23 mouse cellular contexts compared by ENCODE assay signal in the genomic region with DNA sequence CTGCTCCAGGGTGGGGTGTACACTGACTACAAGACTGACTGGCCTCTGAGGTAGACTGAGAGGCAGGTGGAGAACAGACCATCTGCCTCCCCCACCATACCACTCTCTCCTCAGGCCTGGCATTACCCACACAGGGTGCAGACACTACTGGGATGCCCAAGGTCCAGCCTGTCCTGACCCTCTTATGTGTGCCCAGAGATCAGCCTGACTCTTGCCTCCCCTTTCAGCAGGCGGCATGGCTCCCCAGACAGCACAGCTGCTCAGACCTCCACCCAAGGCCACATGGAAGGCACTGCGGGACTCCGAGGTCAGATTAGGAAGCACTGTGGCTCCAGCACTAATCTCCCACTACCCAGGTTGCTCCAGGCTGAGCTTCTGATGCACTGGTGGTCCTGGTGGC. TPM values are rescaled to one million over a fixed set of nuclear protein-coding genes. Genes with fewer than 3 reads are reported as not detected.
DNase-seq lines count a peak whose midpoint lies in the region; ATAC-seq lines count a peak whose summit lies in the region.
"Had no signal": no experiment of that assay in that cellular context is flagged by ENCODE, and none has a peak within 500 bp of the region (broad histone marks: within the 10 kb centered on the region; RNA-seq: fewer than 3 reads in every experiment).

No protein-coding gene starts in this region.

- DNase-seq in forebrain, embryonic 10.5 days (ENCODE audit: extremely low spot score, low spot score): no peak
- no peak for DNase-seq in midbrain, embryonic 11.5 days (ENCODE audit: low spot score, missing footprints)
- peak; percentile 50 for DNase-seq in ovary, postnatal 36 days (ENCODE audit: low spot score)
- no peak for DNase-seq in ovary, postnatal 14 days (ENCODE audit: low spot score)
- no peak for DNase-seq in cerebellum, adult 11-12 months
- no peak for DNase-seq in right cerebral cortex, postnatal 10 days (ENCODE audit: low spot score in 2 of 2)
- DNase-seq: adrenal gland, postnatal 36 days; heart, postnatal 4 days; kidney, adult 8-10 months; kidney, postnatal 10 days; lung, adult 18-20 months; lung, postnatal 10 days; right cerebral cortex, postnatal 25 days had no signal

- peak overlapping the region; percentile 25; the same call in 1 of the 2 replicates for H3K4me2 ChIP-seq in forebrain, embryonic 13.5 days
- H3K4me2 ChIP-seq in midbrain, embryonic 12.5 days (replicated peaks): no peak overlapping the region
- H3K4me2 ChIP-seq in midbrain, embryonic 11.5 days: no peak overlapping the region
- H3K4me2 ChIP-seq: heart, embryonic 15.5 days; intestine, embryonic 15.5 days; liver, embryonic 12.5 days had no signal

- no peak overlapping the region for H3K4me3 ChIP-seq in forebrain, embryonic 13.5 days
- no peak overlapping the region for H3K4me3 ChIP-seq in forebrain, embryonic 10.5 days
- H3K4me3 ChIP-seq in midbrain, embryonic 12.5 days: no peak overlapping the region
- no peak overlapping the region for H3K4me3 ChIP-seq in midbrain, embryonic 11.5 days (ENCODE audit: low read depth, low read length)
- H3K4me3 ChIP-seq: heart, embryonic 15.5 days; intestine, embryonic 15.5 days; limb, embryonic 13.5 days; liver, embryonic 12.5 days had no signal

- no peak overlapping the region for H3K27ac ChIP-seq in forebrain, embryonic 13.5 days
- no peak overlapping the region for H3K27ac ChIP-seq in forebrain, embryonic 10.5 days
- H3K27ac ChIP-seq in midbrain, embryonic 12.5 days (replicated peaks): no peak overlapping the region
- no peak overlapping the region for H3K27ac ChIP-seq in midbrain, embryonic 11.5 days (ENCODE audit: low read depth, low read length)
- H3K27ac ChIP-seq: heart, embryonic 15.5 days; intestine, embryonic 15.5 days; limb, embryonic 13.5 days; liver, embryonic 12.5 days had no signal

- peak overlapping the region; percentile 43 for H3K9ac ChIP-seq in forebrain, embryonic 13.5 days
- 0 out of 2 replicates have a peak overlapping the region, but pooled peaks have one; percentile 7 for H3K9ac ChIP-seq in midbrain, embryonic 12.5 days (replicated peaks)
- no peak overlapping the region for H3K9ac ChIP-seq in midbrain, embryonic 11.5 days (ENCODE audit: low read length)
- H3K9ac ChIP-seq: heart, embryonic 15.5 days; intestine, embryonic 15.5 days; limb, embryonic 13.5 days; liver, embryonic 12.5 days had no signal

- H3K9me3 ChIP-seq in forebrain, embryonic 13.5 days (replicated peaks): no peaks in the 10 kb centered on the region
- H3K9me3 ChIP-seq in forebrain, embryonic 10.5 days: no peaks in the 10 kb centered on the region
- H3K9me3 ChIP-seq in midbrain, embryonic 12.5 days: no peaks in the 10 kb centered on the region
- H3K9me3 ChIP-seq in midbrain, embryonic 11.5 days (ENCODE audit: control insufficient read depth, low read length): no peaks in the 10 kb centered on the region
- H3K9me3 ChIP-seq: heart, embryonic 15.5 days; intestine, embryonic 15.5 days; limb, embryonic 13.5 days; liver, embryonic 12.5 days had no signal

- H3K4me1 ChIP-seq in forebrain, embryonic 13.5 days: peaks cover 83% of the 10 kb centered on the region
- H3K4me1 ChIP-seq in forebrain, embryonic 10.5 days: peaks cover 52% of the 10 kb centered on the region
- peaks cover 45% of the 10 kb centered on the region for H3K4me1 ChIP-seq in midbrain, embryonic 12.5 days
- peaks cover 8% of the 10 kb centered on the region for H3K4me1 ChIP-seq in midbrain, embryonic 11.5 days (ENCODE audit: control insufficient read depth, insufficient read depth, low read length)

- no peaks in the 10 kb centered on the region for H3K36me3 ChIP-seq in forebrain, embryonic 13.5 days (ENCODE audit: poor library complexity, severe bottlenecking)
- H3K36me3 ChIP-seq in forebrain, embryonic 10.5 days (replicated peaks): no peaks in the 10 kb centered on the region
- H3K36me3 ChIP-seq in midbrain, embryonic 12.5 days: no peaks in the 10 kb centered on the region
- no peaks in the 10 kb centered on the region for H3K36me3 ChIP-seq in midbrain, embryonic 11.5 days (ENCODE audit: control insufficient read depth, insufficient read depth, low read length)
- H3K36me3 ChIP-seq: heart, embryonic 15.5 days; intestine, embryonic 15.5 days; limb, embryonic 13.5 days had no signal

- 51% methylated on average over 3 of the region's 3 CpGs for WGBS in forebrain, embryonic 13.5 days
- WGBS in forebrain, embryonic 10.5 days: 51% methylated on average over 3 of the region's 3 CpGs
- 52% methylated on average over 3 of the region's 3 CpGs for WGBS in midbrain, embryonic 12.5 days
- WGBS in midbrain, embryonic 11.5 days: 48% methylated on average over 3 of the region's 3 CpGs

- ATAC-seq in forebrain, embryonic 13.5 days: no peak
- no peak for ATAC-seq in midbrain, embryonic 12.5 days (ENCODE audit: low FRiP score, low read depth)
- ATAC-seq in midbrain, embryonic 11.5 days (ENCODE audit: low FRiP score): no peak
- ATAC-seq: intestine, embryonic 15.5 days; liver, embryonic 12.5 days had no signal

- peaks cover 65% of the 10 kb centered on the region for H3K27me3 ChIP-seq in forebrain, embryonic 13.5 days
- H3K27me3 ChIP-seq in forebrain, embryonic 10.5 days (ENCODE audit: poor library complexity, severe bottlenecking): peaks cover 100% of the 10 kb centered on the region
- peaks cover 71% of the 10 kb centered on the region for H3K27me3 ChIP-seq in midbrain, embryonic 12.5 days
- H3K27me3 ChIP-seq in midbrain, embryonic 11.5 days (ENCODE audit: control insufficient read depth, insufficient read depth, low read length): peaks cover 13% of the 10 kb centered on the region

RNA-seq across cellular contexts. Expression of a gene that starts 28.2 kb away (rescaled TPM):
- polyA plus RNA-seq in forebrain, embryonic 13.5 days (2015; fragmentation: Nextera tagmentation; extraction: Ambion mirVana): 12.4 and 13.9 TPM in 2 replicates
- polyA plus RNA-seq in forebrain, embryonic 10.5 days (2016; fragmentation: Nextera tagmentation; extraction: Ambion mirVana): 1.6 and 2.4 TPM in 2 replicates
- polyA plus RNA-seq in midbrain, embryonic 12.5 days (2016; fragmentation: Nextera tagmentation; extraction: Ambion mirVana): 12.9 and 14.5 TPM in 2 replicates
- polyA plus RNA-seq in midbrain, embryonic 11.5 days (2014; fragmentation: Nextera tagmentation; extraction: Ambion mirVana): 6.1 and 6.4 TPM in 2 replicates

RNA-seq across cellular contexts. Expression of a gene that starts 48.2 kb away (rescaled TPM):
- polyA plus RNA-seq in forebrain, embryonic 13.5 days (2015; fragmentation: Nextera tagmentation; extraction: Ambion mirVana): not detected in 2 replicates
- not detected in 2 replicates for polyA plus RNA-seq in forebrain, embryonic 10.5 days (2016; fragmentation: Nextera tagmentation; extraction: Ambion mirVana)
- polyA plus RNA-seq in midbrain, embryonic 12.5 days (2016; fragmentation: Nextera tagmentation; extraction: Ambion mirVana): not detected in 2 replicates
- polyA plus RNA-seq in midbrain, embryonic 11.5 days (2014; fragmentation: Nextera tagmentation; extraction: Ambion mirVana): not detected in 2 replicates
- polyA plus RNA-seq: forebrain, embryonic 11.5 days; heart, embryonic 15.5 days; intestine, embryonic 15.5 days; limb, embryonic 13.5 days; liver, embryonic 12.5 days; neural tube, embryonic 14.5 days; testis, adult 2 months; urinary bladder, adult 2 months had no signal

RNA-seq across cellular contexts. Expression of a gene that starts 59.3 kb away (rescaled TPM):
- 69.3 and 79.6 TPM in 2 replicates for polyA plus RNA-seq in forebrain, embryonic 13.5 days (2015; fragmentation: Nextera tagmentation; extraction: Ambion mirVana)
- 41.0 and 44.1 TPM in 2 replicates for polyA plus RNA-seq in forebrain, embryonic 10.5 days (2016; fragmentation: Nextera tagmentation; extraction: Ambion mirVana)
- polyA plus RNA-seq in midbrain, embryonic 12.5 days (2016; fragmentation: Nextera tagmentation; extraction: Ambion mirVana): 50.4 and 57.5 TPM in 2 replicates
- 43.0 and 43.7 TPM in 2 replicates for polyA plus RNA-seq in midbrain, embryonic 11.5 days (2014; fragmentation: Nextera tagmentation; extraction: Ambion mirVana)

RNA-seq across cellular contexts. Expression of a gene that starts 59.5 kb away (rescaled TPM):
- polyA plus RNA-seq in forebrain, embryonic 13.5 days (2015; fragmentation: Nextera tagmentation; extraction: Ambion mirVana): 3.0 and 3.2 TPM in 2 replicates
- 4.6 and 5.5 TPM in 2 replicates for polyA plus RNA-seq in forebrain, embryonic 10.5 days (2016; fragmentation: Nextera tagmentation; extraction: Ambion mirVana)
- 4.9 and 5.7 TPM in 2 replicates for polyA plus RNA-seq in midbrain, embryonic 12.5 days (2016; fragmentation: Nextera tagmentation; extraction: Ambion mirVana)
- polyA plus RNA-seq in midbrain, embryonic 11.5 days (2014; fragmentation: Nextera tagmentation; extraction: Ambion mirVana): 6.0 and 6.4 TPM in 2 replicates
